Mouse (Mus musculus) ES-E14 (cell line): Measurements from ENCODE around the gene Scn1b.

ENCODE experiments used
- CHD2 ChIP-seq: IDR thresholded peaks from 2 replicates; pipeline ENCODE4 v1.6.1; 2014; ENCODE audit warnings: mild to moderate bottlenecking, low read depth, low read length, inconsistent platforms
- HCFC1 ChIP-seq: IDR thresholded peaks from 2 replicates; pipeline ENCODE4 v1.6.1; 2012; ENCODE audit warnings: low read length, inconsistent platforms, borderline replicate concordance; ENCODE audit not compliant: insufficient read depth
- MAFK ChIP-seq: IDR thresholded peaks from 2 replicates; pipeline ENCODE4 v1.6.1; 2014; ENCODE audit warnings: mild to moderate bottlenecking, low read depth, low read length, inconsistent platforms; ENCODE audit not compliant: insufficient read depth
- ZC3H11A ChIP-seq: IDR thresholded peaks from 2 replicates; pipeline ENCODE4 v1.6.1; 2012; ENCODE audit warnings: low read depth, mild to moderate bottlenecking, inconsistent platforms, low read length, borderline replicate concordance
- ZNF384 ChIP-seq: IDR thresholded peaks from 2 replicates; pipeline ENCODE4 v1.6.1; 2012; ENCODE audit warnings: low read depth, low read length, inconsistent platforms

DNA sequence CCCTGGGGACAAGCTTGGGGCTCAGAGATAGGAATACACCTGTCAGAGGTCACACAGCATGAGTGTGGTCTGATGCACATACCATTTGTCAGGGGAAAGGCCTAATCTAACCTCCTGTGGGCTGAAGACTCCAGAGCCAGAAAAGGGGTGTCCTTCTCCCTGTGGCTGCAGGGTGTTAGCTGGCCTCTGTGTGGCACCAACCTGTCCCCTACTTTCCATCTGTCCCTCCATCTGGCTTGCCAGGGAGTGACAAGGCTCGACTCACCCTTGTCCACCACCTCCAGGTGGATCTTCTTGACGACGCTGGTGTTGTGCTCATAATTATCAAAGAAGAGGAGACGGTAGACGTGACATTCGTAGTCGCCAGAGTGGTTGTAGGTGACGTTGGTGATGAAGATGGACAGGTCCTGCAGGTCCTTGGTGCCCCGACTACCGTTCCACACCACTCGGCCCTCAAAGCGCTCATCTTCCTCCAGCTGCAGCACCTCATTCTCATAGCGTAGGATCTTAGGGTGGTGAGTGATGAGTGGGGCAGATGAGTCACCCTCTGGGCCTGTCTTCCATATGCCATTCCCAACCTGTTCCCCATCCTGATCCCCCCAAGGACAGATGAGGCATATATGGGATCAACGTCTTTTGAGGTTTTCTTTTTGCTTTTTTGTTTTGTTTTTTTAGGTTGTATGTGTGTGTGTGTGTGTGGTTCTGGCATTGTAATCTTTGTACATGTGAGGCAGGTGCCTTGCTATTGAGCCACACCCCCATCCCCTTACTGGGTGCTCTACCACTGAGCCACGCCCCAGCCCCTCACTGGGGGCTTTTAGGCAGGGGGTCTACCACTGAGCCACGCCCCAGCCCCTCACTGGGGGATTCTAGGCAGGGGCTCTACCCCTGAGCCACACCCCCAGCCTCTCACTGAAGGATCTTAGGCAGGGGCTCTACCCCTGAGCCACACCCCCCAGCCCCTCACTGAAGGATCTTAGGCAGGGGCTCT is 3.9 kb downstream of the Scn1b start:
- TF ChIP-seq ZNF384 = no peak
- no peak for TF ChIP-seq ZC3H11A
- TF ChIP-seq MAFK = no peak
- no peak for TF ChIP-seq HCFC1
- no peak for TF ChIP-seq CHD2
